18 mouse cellular contexts compared by ENCODE assay signal in genomic region chr10:66904552-66905367, GRCm38 (mm10).
DNase-seq lines count a peak whose midpoint lies in the region; ATAC-seq and TF ChIP-seq lines count a peak whose summit lies in the region.
"Had no signal": no experiment of that assay in that cellular context is flagged by ENCODE, and none has a peak within 500 bp of the region (broad histone marks: within the 10 kb centered on the region; RNA-seq: fewer than 3 reads in every experiment).

No protein-coding gene starts in this region.

- no peak for ATAC-seq in hindbrain, embryonic 12.5 days (ENCODE audit: low FRiP score)
- ATAC-seq: hindbrain, postnatal 0 days; intestine, postnatal 0 days; liver, postnatal 0 days; midbrain, embryonic 16.5 days had no signal

- no peaks in the 10 kb centered on the region for H3K9me3 ChIP-seq in hindbrain, embryonic 12.5 days (replicated peaks)
- H3K9me3 ChIP-seq: embryonic facial prominence, embryonic 13.5 days; forebrain, embryonic 10.5 days had no signal

- peaks cover 9% of the 10 kb centered on the region for H3K4me1 ChIP-seq in hindbrain, embryonic 12.5 days

- no peaks in the 10 kb centered on the region for H3K79me3 ChIP-seq in C2C12 (ENCODE audit: low read depth)

- no peak overlapping the region for H3K9ac ChIP-seq in hindbrain, embryonic 12.5 days
- H3K9ac ChIP-seq: embryonic facial prominence, embryonic 13.5 days; liver, postnatal 0 days had no signal

- WGBS in hindbrain, embryonic 12.5 days = 76% methylated on average over 10 of the region's 10 CpGs

- H3ac ChIP-seq in C2C12 (ENCODE audit: control insufficient read depth, insufficient read length, low read depth) = no peak overlapping the region
- no peak overlapping the region for H3ac ChIP-seq in myocyte (ENCODE audit: control insufficient read depth, insufficient read length)

- TF ChIP-seq CTCF in C2C12 (IDR thresholded peaks at IDR 0.05; ENCODE audit: control insufficient read depth, insufficient read depth, insufficient read length) = no peak

- H3K79me2 ChIP-seq in C2C12 (ENCODE audit: control insufficient read depth, insufficient read depth) (no peaks in the 10 kb centered on the region), myocyte (ENCODE audit: control insufficient read depth, insufficient read depth) (no peaks in the 10 kb centered on the region)

- no peaks in the 10 kb centered on the region for H3K36me3 ChIP-seq in C2C12 (ENCODE audit: control insufficient read depth, insufficient read depth)
- no peaks in the 10 kb centered on the region for H3K36me3 ChIP-seq in myocyte (ENCODE audit: control insufficient read depth, insufficient read depth)
- no peaks in the 10 kb centered on the region for H3K36me3 ChIP-seq in hindbrain, embryonic 12.5 days
- H3K36me3 ChIP-seq: embryonic facial prominence, embryonic 13.5 days; forebrain, embryonic 10.5 days had no signal

- H3K27ac ChIP-seq in hindbrain, embryonic 12.5 days = no peak overlapping the region
- H3K27ac ChIP-seq: embryonic facial prominence, embryonic 13.5 days; forebrain, embryonic 10.5 days; hindbrain, postnatal 0 days; kidney, postnatal 0 days had no signal

- H3K4me3 ChIP-seq in C2C12 (ENCODE audit: insufficient read depth, poor library complexity, severe bottlenecking) (no peak overlapping the region), myocyte (no peak overlapping the region)
- H3K4me3 ChIP-seq in hindbrain, embryonic 12.5 days = no peak overlapping the region
- H3K4me3 ChIP-seq: embryonic facial prominence, embryonic 13.5 days; forebrain, embryonic 10.5 days had no signal

- no peak for TF ChIP-seq POLR2A in myocyte (IDR thresholded peaks at IDR 0.05; ENCODE audit: insufficient read length, low read depth)

- H3K4me2 ChIP-seq in myocyte (ENCODE audit: low read depth) = peak overlapping the region; percentile 61
- no peak overlapping the region for H3K4me2 ChIP-seq in hindbrain, embryonic 12.5 days (replicated peaks)
- H3K4me2 ChIP-seq: embryonic facial prominence, embryonic 13.5 days had no signal

- H3K27me3 ChIP-seq in C2C12 (ENCODE audit: control insufficient read depth, insufficient read depth, insufficient read length) (no peaks in the 10 kb centered on the region), myocyte (ENCODE audit: control insufficient read depth, insufficient read depth, insufficient read length) (no peaks in the 10 kb centered on the region)
- no peaks in the 10 kb centered on the region for H3K27me3 ChIP-seq in hindbrain, embryonic 12.5 days
- H3K27me3 ChIP-seq: embryonic facial prominence, embryonic 13.5 days had no signal

- DNase-seq in layer of hippocampus, adult 9-11 months = peak; percentile 21
- no peak for DNase-seq in layer of hippocampus, adult 11-12 months (ENCODE audit: low spot score)
- peak; percentile 57 for DNase-seq in brain, adult 2 months (ENCODE audit: low read depth, low spot score)
- no peak for DNase-seq in urinary bladder, postnatal 25 days (ENCODE audit: low spot score)
- DNase-seq: cerebellum, adult 9-11 months; gastrocnemius, postnatal 25 days; liver, postnatal 0 days; lung, postnatal 14 days; thymus, postnatal 4 days had no signal

TF ChIP-seq in C2C12, 6 proteins besides CTCF, POLR2A, EP300 and RAD21:
- TF ChIP-seq USF1 (IDR thresholded peaks at IDR 0.05; ENCODE audit: low read depth) = peak; percentile 2
- TF ChIP-seq CEBPB (IDR thresholded peaks at IDR 0.05; ENCODE audit: low read depth) = no peak
- TF ChIP-seq MYOD1 (IDR thresholded peaks at IDR 0.05; ENCODE audit: control insufficient read depth, insufficient read length, low read depth) = peak; percentile 52
- TF ChIP-seq FOSL1 (IDR thresholded peaks at IDR 0.05; ENCODE audit: insufficient read depth, low read length, poor library complexity, severe bottlenecking) = no peak
- no peak for TF ChIP-seq MYOG (IDR thresholded peaks at IDR 0.05; ENCODE audit: control insufficient read depth, extremely low read depth, insufficient read length)
- TF ChIP-seq MAX (IDR thresholded peaks at IDR 0.05) = peak; percentile 72

TF ChIP-seq in myocyte, 11 proteins besides CTCF, POLR2A, EP300 and RAD21:
- no peak for TF ChIP-seq MAX (IDR thresholded peaks at IDR 0.05; ENCODE audit: low read depth)
- no peak for TF ChIP-seq E2F4 (IDR thresholded peaks at IDR 0.05; ENCODE audit: insufficient read depth)
- TF ChIP-seq CEBPB (IDR thresholded peaks at IDR 0.05; ENCODE audit: insufficient read depth, poor library complexity, severe bottlenecking) = peak; percentile 81
- TF ChIP-seq MYOG (IDR thresholded peaks at IDR 0.05; ENCODE audit: control insufficient read depth in 1 of 3, insufficient read depth in 1 of 3, insufficient read length in 2 of 3, low read depth in 2 of 3) = no peak
- TF ChIP-seq TCF3 (IDR thresholded peaks at IDR 0.05; ENCODE audit: insufficient read length, low read depth) = no peak
- no peak for TF ChIP-seq USF1 (IDR thresholded peaks at IDR 0.05; ENCODE audit: low read depth)
- peak in 1 of 3 experiments; percentile 6 for TF ChIP-seq MYOD1 (IDR thresholded peaks at IDR 0.05; ENCODE audit: control insufficient read depth in 1 of 3, insufficient read length in 2 of 3, low read depth in 2 of 3)

Comparison
In these comparisons a context has a peak if more than half of its experiments do, and no peak if none do; other contexts are left out.
1. DNase-seq: peak in layer of hippocampus, adult 9-11 months (single experiment) and brain, adult 2 months (single experiment); none in layer of hippocampus, adult 11-12 months (single experiment) and urinary bladder, postnatal 25 days (single experiment).